Mouse (Mus musculus): ENCODE results near the gene Ddah1. TPM values are rescaled to one million over a fixed set of nuclear protein-coding genes. Genes with fewer than 3 reads are reported as not detected.
"Not testable (repeated sequence)": the region's sequence is repeated elsewhere in the genome, so short reads cannot be mapped to it uniquely, and the experiment has no call there.

Gene Ddah1
- polyA plus RNA-seq, 1 experiment from 2014 or later, result 85.9 TPM

DNA sequence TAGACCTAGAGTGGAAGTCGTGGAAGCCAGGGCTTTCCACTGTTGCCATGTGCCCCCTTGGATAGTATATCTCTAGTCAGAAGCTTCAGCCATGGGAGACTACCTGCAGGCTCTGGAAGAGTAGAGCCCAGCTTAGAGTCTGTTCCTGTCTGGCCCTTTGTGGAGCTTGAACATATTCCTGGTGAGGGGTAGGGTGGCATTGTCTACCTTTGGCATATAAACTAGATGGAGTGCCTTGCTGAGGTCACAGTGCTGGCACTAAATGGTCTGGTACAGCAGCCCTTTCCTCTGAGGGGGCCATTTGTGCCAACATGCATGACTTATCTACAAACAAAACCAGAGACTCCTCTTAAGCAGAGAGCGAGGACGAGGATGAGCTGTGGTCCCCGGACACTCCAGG, 95.2 kb downstream of the Ddah1 start:
- peak overlapping the region; percentile 51; the same call in 1 of the 2 replicates for H3K27ac ChIP-seq
- peaks cover 7% of the 10 kb centered on the region; the same call in 1 of the 2 replicates for H3K9me3 ChIP-seq
- 0 out of 2 replicates have a peak, but pooled peaks cover 7% of the 10 kb centered on the region for H3K4me1 ChIP-seq
- no peak overlapping the region for H3K4me2 ChIP-seq
- no peak overlapping the region for H3K4me3 ChIP-seq (replicated peaks)
- H3K9ac ChIP-seq, result no peak overlapping the region
- WGBS, result 80% methylated on average over 4 of the region's 4 CpGs
- H3K36me3 ChIP-seq (replicated peaks), result 0 out of 2 replicates have a peak, but pooled peaks cover 9% of the 10 kb centered on the region
- no peak for ATAC-seq (ENCODE audit: low FRiP score)
- no peaks in the 10 kb centered on the region for H3K27me3 ChIP-seq

DNA sequence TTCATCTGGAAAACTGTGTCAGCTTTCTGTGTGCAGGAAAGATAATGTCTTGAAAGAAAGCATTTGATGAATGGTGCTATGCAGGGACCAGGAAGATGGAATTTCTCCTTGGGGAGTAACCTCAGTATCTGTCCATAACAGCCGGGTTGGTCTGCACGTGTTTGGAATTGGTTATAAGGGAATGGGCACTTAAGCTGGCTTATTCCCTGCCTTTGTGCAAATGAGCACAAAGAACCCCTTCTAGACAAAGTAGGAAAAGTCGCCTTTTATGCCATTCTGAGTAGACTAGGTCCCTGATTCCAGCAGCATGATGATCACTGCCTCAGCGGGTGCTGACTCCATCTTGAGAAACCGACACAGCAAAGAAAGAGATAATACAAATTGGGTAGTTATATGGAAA, 96.0 kb downstream of the Ddah1 start:
- H3K9ac ChIP-seq, result no peak overlapping the region
- H3K9me3 ChIP-seq, result peaks cover 7% of the 10 kb centered on the region; the same call in 1 of the 2 replicates
- ATAC-seq (ENCODE audit: low FRiP score), result peak; percentile 80
- H3K27me3 ChIP-seq, result no peaks in the 10 kb centered on the region
- H3K4me3 ChIP-seq (replicated peaks), result no peak overlapping the region
- H3K4me1 ChIP-seq, result 0 out of 2 replicates have a peak, but pooled peaks cover 7% of the 10 kb centered on the region
- WGBS, result 43% methylated on average over 5 of the region's 5 CpGs
- no peak overlapping the region for H3K4me2 ChIP-seq
- peak overlapping the region; percentile 51; the same call in 1 of the 2 replicates for H3K27ac ChIP-seq
- 0 out of 2 replicates have a peak, but pooled peaks cover 9% of the 10 kb centered on the region for H3K36me3 ChIP-seq (replicated peaks)

GRCm38 (mm10) chr3:145855299-145855698, 96.8 kb downstream of the Ddah1 start:
- Histone ChIP-seq H3K27ac (no peak overlapping the region), H3K9me3 (peaks cover 7% of the 10 kb centered on the region; the same call in 1 of the 2 replicates), H3K36me3 (replicated peaks) (0 out of 2 replicates have a peak, but pooled peaks cover 9% of the 10 kb centered on the region), H3K4me3 (replicated peaks) (no peak overlapping the region), H3K9ac (no peak overlapping the region), H3K4me2 (no peak overlapping the region), H3K27me3 (no peaks in the 10 kb centered on the region), H3K4me1 (0 out of 2 replicates have a peak, but pooled peaks cover 7% of the 10 kb centered on the region)
- WGBS, result 96% methylated on average over 6 of the region's 6 CpGs
- no peak for ATAC-seq (ENCODE audit: low FRiP score)

GRCm38 (mm10) chr3:145858388-145858787, 99.9 kb downstream of the Ddah1 start:
- no peaks in the 10 kb centered on the region for H3K4me1 ChIP-seq
- H3K9me3 ChIP-seq, result peaks cover 7% of the 10 kb centered on the region; the same call in 1 of the 2 replicates
- no peak overlapping the region for H3K27ac ChIP-seq
- 0 out of 2 replicates have a peak, but pooled peaks cover 9% of the 10 kb centered on the region for H3K36me3 ChIP-seq (replicated peaks)
- no peak for ATAC-seq (ENCODE audit: low FRiP score)
- H3K4me2 ChIP-seq, result no peak overlapping the region
- H3K9ac ChIP-seq, result no peak overlapping the region
- H3K27me3 ChIP-seq, result no peaks in the 10 kb centered on the region
- no peak overlapping the region for H3K4me3 ChIP-seq (replicated peaks)
- WGBS, result 97% methylated on average over 5 of the region's 5 CpGs

DNA sequence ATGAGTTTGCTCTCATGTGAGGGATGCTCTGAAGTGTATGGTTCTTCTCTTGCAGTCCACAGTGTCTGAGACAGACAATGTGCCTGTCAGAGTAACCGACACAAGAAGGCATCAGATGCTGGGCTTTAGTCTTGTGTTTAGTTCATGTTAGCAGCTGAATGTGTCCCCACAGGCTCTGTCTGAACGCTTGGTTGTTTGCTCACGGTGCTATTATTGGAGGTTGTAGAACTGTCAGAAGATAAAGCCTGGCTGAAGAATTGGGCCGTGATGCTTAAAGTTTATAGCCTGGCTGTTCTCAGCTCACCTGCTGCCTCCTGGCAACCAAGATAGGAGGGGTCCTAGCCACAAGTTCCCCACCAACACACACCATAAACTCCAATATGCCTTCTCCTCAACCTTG, 104.0 kb downstream of the Ddah1 start:
- H3K4me2 ChIP-seq, result no peak overlapping the region
- 0 out of 2 replicates have a peak, but pooled peaks cover under 1% of the 10 kb centered on the region for H3K36me3 ChIP-seq (replicated peaks)
- H3K9me3 ChIP-seq, result peaks cover under 1% of the 10 kb centered on the region; the same call in 1 of the 2 replicates
- H3K27me3 ChIP-seq, result no peaks in the 10 kb centered on the region
- no peak overlapping the region for H3K27ac ChIP-seq
- 79% methylated on average over 4 of the region's 4 CpGs for WGBS
- peaks cover 2% of the 10 kb centered on the region; the same call in 1 of the 2 replicates for H3K4me1 ChIP-seq
- H3K9ac ChIP-seq, result no peak overlapping the region
- ATAC-seq (ENCODE audit: low FRiP score), result no peak
- H3K4me3 ChIP-seq (replicated peaks), result no peak overlapping the region

- Histone ChIP-seq H3K27me3 (no peaks in the 10 kb centered on the region), H3K27ac (0 out of 2 replicates have a peak overlapping the region, but pooled peaks have one; percentile 8), H3K36me3 (replicated peaks) (no peaks in the 10 kb centered on the region), H3K4me2 (no peak overlapping the region), H3K4me3 (replicated peaks) (no peak overlapping the region), H3K4me1 (peaks cover 2% of the 10 kb centered on the region; the same call in 1 of the 2 replicates), H3K9me3 (no peaks in the 10 kb centered on the region), H3K9ac (no peak overlapping the region)
- ATAC-seq (ENCODE audit: low FRiP score), result no peak
- 75% methylated on average over 8 of the region's 8 CpGs for WGBS
Observed at GRCm38 (mm10) chr3:145864033-145864712, 105.7 kb downstream of the Ddah1 start.

DNA sequence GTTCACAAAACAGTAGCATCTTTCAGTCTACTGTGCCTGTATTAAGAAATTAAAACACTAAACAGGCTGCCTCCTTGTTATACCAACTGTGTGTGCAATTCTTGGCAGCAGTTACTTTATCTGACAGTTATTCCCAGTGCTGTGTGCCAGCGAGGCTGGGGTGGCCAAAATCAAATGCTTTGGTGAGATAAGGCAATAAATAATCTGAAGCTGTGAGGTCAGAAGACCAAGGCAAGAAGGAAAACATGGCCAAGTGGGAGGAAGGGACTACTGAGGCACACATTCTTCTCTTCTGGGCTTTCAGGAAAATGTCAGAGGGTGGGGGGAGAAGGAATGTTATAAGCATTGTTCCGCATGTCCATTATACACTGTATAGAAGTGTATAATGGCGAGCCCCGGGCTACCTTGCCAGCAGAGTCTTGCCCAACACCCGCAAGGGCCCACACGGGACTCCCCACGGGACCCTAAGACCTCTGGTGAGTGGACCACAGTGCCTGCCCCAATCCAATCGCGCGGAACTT, 106.3 kb downstream of the Ddah1 start:
- H3K27ac ChIP-seq, result no peak overlapping the region

DNA sequence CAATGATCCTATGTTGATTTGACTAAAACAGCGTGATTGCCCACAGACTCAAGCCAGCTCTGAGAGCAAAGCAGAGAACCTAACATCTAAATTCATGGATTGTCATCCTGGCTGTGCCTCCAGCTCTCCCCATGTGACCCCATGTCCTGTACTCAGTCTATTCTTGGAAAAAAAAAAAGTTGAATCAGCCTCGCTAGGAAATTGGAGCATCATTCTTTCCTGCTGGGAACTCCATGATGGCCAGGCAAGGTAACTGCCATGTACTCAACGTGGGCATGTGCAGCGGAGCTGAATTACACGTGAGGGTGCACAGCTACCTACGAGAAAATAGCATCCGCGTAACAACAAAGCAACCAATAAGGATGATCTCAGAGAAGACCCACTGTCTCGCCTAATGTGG, 114.2 kb downstream of the Ddah1 start:
- H3K36me3 ChIP-seq (replicated peaks), result no peaks in the 10 kb centered on the region
- H3K27ac ChIP-seq, result no peak overlapping the region
- H3K9ac ChIP-seq, result no peak overlapping the region
- WGBS, result 95% methylated on average over 9 of the region's 9 CpGs
- no peak for ATAC-seq (ENCODE audit: low FRiP score)
- H3K27me3 ChIP-seq, result no peaks in the 10 kb centered on the region
- H3K4me1 ChIP-seq, result no peaks in the 10 kb centered on the region
- H3K9me3 ChIP-seq, result no peaks in the 10 kb centered on the region
- H3K4me3 ChIP-seq (replicated peaks), result no peak overlapping the region
- H3K4me2 ChIP-seq, result no peak overlapping the region

More for the DNA sequence above, 106.3 kb downstream of the Ddah1 start:
- Histone ChIP-seq H3K4me1 (peaks cover 2% of the 10 kb centered on the region; the same call in 1 of the 2 replicates), H3K36me3 (replicated peaks) (no peaks in the 10 kb centered on the region), H3K9me3 (no peaks in the 10 kb centered on the region), H3K27me3 (no peaks in the 10 kb centered on the region), H3K4me2 (no peak overlapping the region), H3K9ac (no peak overlapping the region), H3K4me3 (replicated peaks) (no peak overlapping the region)
- 88% methylated on average over 7 of the region's 10 CpGs for WGBS
- ATAC-seq (ENCODE audit: low FRiP score), result 0 out of 2 replicates have a peak, but pooled peaks have one; percentile 14

DNA sequence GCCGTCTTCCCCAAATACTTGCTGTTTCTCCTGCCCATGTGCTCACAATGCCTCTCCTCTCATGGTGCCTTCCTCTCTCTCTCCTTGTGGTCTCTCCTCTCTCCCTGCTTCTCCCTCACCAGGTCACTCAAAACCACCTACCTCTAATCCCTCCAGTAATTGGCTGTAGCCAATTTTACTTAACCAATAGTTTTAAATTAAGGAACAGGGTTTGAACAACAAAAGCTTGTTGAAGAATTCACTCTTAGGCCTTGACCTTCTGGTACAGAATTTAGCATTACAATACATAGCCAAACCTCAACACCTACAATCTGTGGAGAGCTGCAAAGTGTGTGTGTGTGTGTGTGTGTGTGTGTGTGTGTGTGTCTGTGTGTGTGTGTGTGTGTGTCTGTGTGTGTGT, 114.8 kb downstream of the Ddah1 start:
- H3K4me1 ChIP-seq, result no peaks in the 10 kb centered on the region
- no peak for ATAC-seq (ENCODE audit: low FRiP score)
- no peaks in the 10 kb centered on the region for H3K27me3 ChIP-seq
- H3K27ac ChIP-seq, result no peak overlapping the region
- no peak overlapping the region for H3K4me3 ChIP-seq (replicated peaks)
- H3K9me3 ChIP-seq, result no peaks in the 10 kb centered on the region
- H3K36me3 ChIP-seq (replicated peaks), result no peaks in the 10 kb centered on the region
- 86% methylated on average over 1 of the region's 1 CpGs for WGBS
- H3K4me2 ChIP-seq, result no peak overlapping the region
- no peak overlapping the region for H3K9ac ChIP-seq

GRCm38 (mm10) chr3:145874126-145874525, 115.7 kb downstream of the Ddah1 start:
- WGBS, result 83% methylated on average over 4 of the region's 4 CpGs
- no peak for ATAC-seq (ENCODE audit: low FRiP score)
- no peaks in the 10 kb centered on the region for H3K27me3 ChIP-seq

DNA sequence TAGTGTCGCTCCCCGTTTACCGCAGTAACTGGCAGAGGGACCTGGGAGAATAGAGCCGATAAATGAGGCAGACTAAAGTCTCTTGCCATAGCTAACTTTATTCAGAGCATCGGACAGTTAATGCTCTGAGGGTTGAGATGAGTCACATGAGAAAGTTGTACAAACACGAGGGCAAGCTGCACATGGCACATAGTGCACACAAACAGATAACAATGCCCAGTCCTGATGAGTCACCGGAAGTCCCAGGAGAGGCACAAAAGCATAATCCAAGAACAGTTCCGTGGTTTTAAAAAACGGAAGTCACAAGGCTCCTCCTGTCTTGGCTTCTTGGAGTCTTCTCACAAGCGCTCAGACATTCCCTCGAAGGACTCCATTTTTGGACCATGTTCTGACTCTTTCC, 117.6 kb downstream of the Ddah1 start:
- no peak for ATAC-seq (ENCODE audit: low FRiP score)
- H3K9ac ChIP-seq, result no peak overlapping the region
- H3K9me3 ChIP-seq, result no peaks in the 10 kb centered on the region
- H3K4me3 ChIP-seq (replicated peaks), result no peak overlapping the region
- H3K27ac ChIP-seq, result no peak overlapping the region
- H3K27me3 ChIP-seq, result no peaks in the 10 kb centered on the region
- no peak overlapping the region for H3K4me2 ChIP-seq
- 93% methylated on average over 11 of the region's 11 CpGs for WGBS
- H3K36me3 ChIP-seq (replicated peaks), result no peaks in the 10 kb centered on the region
- no peaks in the 10 kb centered on the region for H3K4me1 ChIP-seq

More at GRCm38 (mm10) chr3:145874126-145874525, 115.7 kb downstream of the Ddah1 start:
- H3K9me3 ChIP-seq, result no peaks in the 10 kb centered on the region
- no peaks in the 10 kb centered on the region for H3K4me1 ChIP-seq
- H3K9ac ChIP-seq, result no peak overlapping the region
- H3K27ac ChIP-seq, result no peak overlapping the region
- no peak overlapping the region for H3K4me2 ChIP-seq
- no peaks in the 10 kb centered on the region for H3K36me3 ChIP-seq (replicated peaks)
- H3K4me3 ChIP-seq (replicated peaks), result no peak overlapping the region

DNA sequence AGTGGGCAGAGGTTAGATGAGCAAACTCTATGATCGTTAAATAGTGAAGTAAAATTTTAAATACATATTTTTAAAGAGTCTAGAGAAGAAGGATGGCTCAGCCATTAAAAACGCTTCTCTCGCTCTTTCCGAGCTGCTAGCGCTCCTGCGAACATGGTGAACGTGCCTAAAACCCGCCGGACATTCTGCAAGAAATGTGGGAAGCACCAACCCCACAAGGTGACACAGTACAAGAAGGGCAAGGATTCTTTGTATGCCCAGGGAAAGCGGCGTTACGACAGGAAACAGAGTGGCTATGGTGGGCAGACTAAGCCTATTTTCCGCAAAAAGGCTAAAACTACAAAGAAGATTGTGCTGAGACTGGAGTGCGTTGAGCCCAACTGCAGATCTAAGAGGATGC, 120.4 kb downstream of the Ddah1 start:
- not testable (repeated sequence) for ATAC-seq (ENCODE audit: low FRiP score); H3K9ac ChIP-seq; H3K4me3 ChIP-seq (replicated peaks); H3K27ac ChIP-seq; H3K4me2 ChIP-seq; H3K36me3 ChIP-seq (replicated peaks); H3K9me3 ChIP-seq; H3K27me3 ChIP-seq
- peaks cover 21% of the 10 kb centered on the region for H3K4me1 ChIP-seq
- 82% methylated on average over 14 of the region's 14 CpGs for WGBS
